Mouse (Mus musculus): ENCODE measurements at regions not wholly inside any gene's neighbourhood (a gene's known extent, or its start where the extent isn't known, plus 50 kb on each side); places are given as distances from the start of the nearest gene placed in this dataset.
A peak's percentile ranks its signal among the peaks of the same experiment; 100 is the strongest.

DNA sequence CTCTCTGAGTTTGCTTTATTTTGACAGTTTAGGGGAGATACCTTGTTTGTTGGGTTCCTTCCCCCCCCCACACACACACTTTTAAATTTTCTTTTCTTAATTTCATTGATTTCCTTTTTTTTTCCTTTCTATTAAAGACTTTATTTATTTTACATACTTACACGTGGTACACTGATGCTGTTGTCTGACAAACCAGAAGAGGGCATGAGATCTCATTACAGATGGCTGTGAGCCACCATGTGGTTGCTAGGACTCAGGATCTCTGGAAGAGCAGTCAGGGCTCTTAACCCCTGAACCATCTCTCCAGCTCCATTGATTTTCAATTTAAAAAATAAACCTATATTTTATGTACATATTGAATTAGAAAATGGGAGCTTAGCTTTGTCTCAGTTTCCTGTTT is 71.7 kb upstream of the Cand1 start:
- WGBS = 24% methylated on average over 1 of the region's 1 CpGs
- no peak for ATAC-seq (ENCODE audit: insufficient number of reproducible peaks, low FRiP score)
- Histone ChIP-seq H3K4me2 (no peak overlapping the region), H3K27me3 (replicated peaks) (no peaks in the 10 kb centered on the region), H3K27ac (ENCODE audit: poor library complexity, severe bottlenecking) (no peak overlapping the region), H3K9me3 (replicated peaks) (no peaks in the 10 kb centered on the region), H3K9ac (no peak overlapping the region), H3K4me1 (replicated peaks) (no peaks in the 10 kb centered on the region), H3K4me3 (no peak overlapping the region), H3K36me3 (no peaks in the 10 kb centered on the region)

- no peak overlapping the region for H3K9ac ChIP-seq
- 89% methylated on average over 11 of the region's 11 CpGs for WGBS
- ATAC-seq (ENCODE audit: insufficient number of reproducible peaks, low FRiP score) = no peak
Observed at GRCm38 (mm10) chr10:119295740-119296139, 55.9 kb upstream of the Cand1 start.

DNA sequence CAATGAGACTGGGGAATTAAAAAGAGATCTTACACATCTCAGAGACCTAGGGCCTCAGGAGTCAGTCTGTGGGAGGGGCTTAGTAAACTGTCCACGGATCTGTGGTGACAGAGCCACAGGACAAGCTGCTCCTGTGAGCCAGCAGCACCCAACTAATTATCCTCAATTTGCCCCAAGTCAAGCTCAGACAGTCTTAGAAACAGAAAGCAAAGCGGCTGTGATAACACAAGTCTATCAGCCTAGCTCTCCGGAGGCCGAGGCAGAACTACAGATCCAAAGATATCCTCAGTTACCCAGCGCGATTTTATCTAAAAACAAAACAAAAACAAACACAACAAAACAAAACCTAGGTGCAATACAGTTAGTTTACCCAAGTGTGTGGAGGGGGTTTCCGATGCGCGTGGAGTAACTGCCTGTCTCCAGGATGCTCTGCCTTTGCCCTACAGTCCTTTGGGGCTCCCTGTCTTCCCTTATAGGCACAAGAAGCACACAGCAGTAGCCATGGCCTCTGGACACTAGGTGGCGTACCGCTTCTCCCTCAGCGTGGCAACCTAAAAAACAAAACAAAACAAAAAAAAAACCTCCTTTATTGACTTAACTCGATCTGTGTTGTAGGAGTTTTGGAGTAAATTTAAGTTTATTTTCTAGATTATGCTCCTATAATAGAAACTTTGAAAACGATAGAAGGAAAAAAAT is 54.7 kb upstream of the Cand1 start:
- H3K27ac ChIP-seq (ENCODE audit: poor library complexity, severe bottlenecking) = no peak overlapping the region
- H3K4me2 ChIP-seq = peak overlapping the region; percentile 42
- 42% methylated on average over 14 of the region's 14 CpGs for WGBS
- H3K9me3 ChIP-seq (replicated peaks) = no peaks in the 10 kb centered on the region
- H3K27me3 ChIP-seq (replicated peaks) = no peaks in the 10 kb centered on the region
- H3K9ac ChIP-seq = no peak overlapping the region
- H3K36me3 ChIP-seq = no peaks in the 10 kb centered on the region
- 0 out of 2 replicates have a peak overlapping the region, but pooled peaks have one; percentile 8 for H3K4me3 ChIP-seq
- H3K4me1 ChIP-seq (replicated peaks) = no peaks in the 10 kb centered on the region
- ATAC-seq (ENCODE audit: insufficient number of reproducible peaks, low FRiP score) = no peak

More at GRCm38 (mm10) chr10:119295740-119296139, 55.9 kb upstream of the Cand1 start:
- no peaks in the 10 kb centered on the region for H3K4me1 ChIP-seq (replicated peaks)
- H3K36me3 ChIP-seq = no peaks in the 10 kb centered on the region
- no peaks in the 10 kb centered on the region for H3K9me3 ChIP-seq (replicated peaks)
- H3K4me2 ChIP-seq = no peak overlapping the region
- H3K4me3 ChIP-seq = no peak overlapping the region
- H3K27ac ChIP-seq (ENCODE audit: poor library complexity, severe bottlenecking) = no peak overlapping the region
- H3K27me3 ChIP-seq (replicated peaks) = no peaks in the 10 kb centered on the region

DNA sequence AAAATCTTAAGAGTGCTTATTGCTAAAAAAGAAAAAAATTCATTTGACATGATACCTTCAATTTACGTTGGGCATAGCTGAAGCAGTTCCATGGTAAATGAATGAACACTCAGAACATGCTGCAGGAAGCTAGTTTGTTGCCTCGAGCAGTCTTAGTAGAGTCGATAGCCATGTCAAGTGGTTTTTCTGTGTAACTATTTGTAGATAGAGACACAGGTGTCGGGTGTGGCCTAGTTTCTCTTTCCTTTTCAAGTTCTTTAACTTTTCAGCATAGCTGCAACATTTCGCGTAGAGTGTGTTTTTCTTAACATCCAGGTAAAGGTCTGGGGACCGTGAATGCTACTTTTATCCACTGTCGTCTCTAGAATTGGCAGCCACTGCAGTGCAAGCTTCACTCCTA is 53.5 kb upstream of the Cand1 start:
- Histone ChIP-seq H3K4me2 (no peak overlapping the region), H3K27me3 (replicated peaks) (no peaks in the 10 kb centered on the region), H3K4me3 (no peak overlapping the region), H3K36me3 (no peaks in the 10 kb centered on the region), H3K9me3 (replicated peaks) (no peaks in the 10 kb centered on the region), H3K27ac (ENCODE audit: poor library complexity, severe bottlenecking) (no peak overlapping the region), H3K4me1 (replicated peaks) (no peaks in the 10 kb centered on the region), H3K9ac (no peak overlapping the region)
- WGBS = 83% methylated on average over 8 of the region's 8 CpGs
- ATAC-seq (ENCODE audit: insufficient number of reproducible peaks, low FRiP score) = no peak
